Mouse (Mus musculus) layer of hippocampus, adult 6 months (tissue): ENCODE results near the gene Sag. TPM values are rescaled to one million over a fixed set of nuclear protein-coding genes. Genes with fewer than 3 reads are reported as not detected.

ENCODE experiments used
- long read RNA-seq, 2 experiments: library from polyadenylated mRNA; unstranded; transcript quantifications; one replicate each; pipeline ENCODE4 v2.0.0; 2019 to 2020
- polyA plus RNA-seq: library from polyadenylated mRNA; unstranded; fragments of <200 nt; fragmentation: Nextera tagmentation; gene quantifications from 2 replicates; pipeline ENCODE4 v1.2.3, GENCODE M21; 2021

Gene Sag
- polyA plus RNA-seq = 5.1 TPM in 2 replicates
- long read RNA-seq, experiment 1, partial matches to known transcripts = 3 of 5 reads
- long read RNA-seq, experiment 1, other reads (novel, unspliced or antisense) = 2 of 5 reads
- long read RNA-seq, experiment 2, partial matches to known transcripts = 1 of 4 reads
- long read RNA-seq, experiment 2, other reads (novel, unspliced or antisense) = 3 of 4 reads

DNA sequence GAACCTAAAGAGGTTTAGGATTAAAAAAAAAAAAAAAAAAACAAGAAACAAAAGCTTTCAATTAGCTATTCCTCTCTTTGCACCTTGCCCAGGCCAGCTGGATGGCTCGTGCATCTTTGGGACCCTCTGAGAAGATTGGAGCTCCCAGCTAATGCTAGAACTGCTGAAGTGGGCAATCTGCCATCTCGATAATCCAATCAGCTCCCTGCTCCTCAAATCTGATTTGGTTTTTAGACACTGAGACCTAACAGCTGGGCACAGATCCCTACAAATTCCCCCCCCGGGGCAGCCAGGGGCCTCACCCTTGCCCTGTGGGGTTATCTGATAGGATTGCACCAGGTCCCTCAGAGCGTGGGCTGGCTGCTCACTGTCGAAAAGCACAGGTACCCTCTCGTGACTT is at the start of gene Sag:
Sag (plus strand) TSS at position 105 of the 400 bp plus-strand sequence.

DNA sequence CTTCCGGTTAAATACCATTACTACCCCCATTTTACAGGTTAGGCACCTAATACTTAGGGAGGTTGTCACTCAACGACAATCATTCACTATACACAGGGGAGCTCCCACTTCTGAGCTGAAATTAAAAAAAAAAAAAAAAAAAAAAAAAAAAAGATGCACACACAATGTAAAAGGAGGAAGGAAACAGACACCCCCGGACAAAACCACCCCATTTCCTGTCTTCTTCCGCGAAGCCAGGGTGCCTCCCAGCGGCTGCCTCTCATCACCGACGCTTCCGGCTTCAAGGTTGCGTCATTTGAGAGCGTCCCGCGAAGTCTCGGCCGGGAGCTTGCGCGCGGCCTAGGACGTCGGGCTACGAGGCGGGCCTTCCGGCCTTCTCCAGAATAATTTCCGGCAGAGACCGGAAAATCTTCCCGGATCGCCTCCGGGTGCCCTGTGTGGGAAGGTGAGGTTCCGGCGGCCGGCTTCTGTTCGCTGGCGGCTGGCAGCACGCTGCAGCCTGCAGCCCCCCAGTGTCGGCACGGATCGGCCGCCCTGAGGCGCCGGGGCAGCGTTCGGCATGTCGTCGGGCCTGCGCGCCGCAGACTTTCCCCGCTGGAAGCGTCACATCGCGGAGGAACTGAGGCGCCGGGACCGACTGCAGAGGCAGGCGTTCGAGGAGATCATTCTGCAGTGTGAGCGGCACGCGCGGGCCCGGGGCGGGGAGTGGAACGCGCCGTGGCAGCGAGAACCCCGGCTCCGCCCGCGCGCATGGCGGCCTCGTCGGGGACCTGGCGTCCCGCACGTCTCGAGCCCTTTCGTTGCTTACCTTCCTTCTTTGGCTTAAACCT is 47.6 kb upstream of the Sag start, which contains the start of gene Atg16l1:
Atg16l1 (plus strand) TSS at position 230 of the 830 bp plus-strand sequence.

GRCm38 (mm10) chr1:87852892-87853600 is 49.6 kb downstream of the Sag start, which contains the start of gene Dgkd:
Dgkd (plus strand) TSS chr1:87853287.

Other genes starting within 250 kb of the Sag start
- gene Ngef, start 229.8 kb upstream of the Sag start, polyA plus RNA-seq = 80.8 and 88.6 TPM in 2 replicates
- 5.1 and 5.5 TPM in 2 replicates for gene Inpp5d, start 183.4 kb upstream of the Sag start, polyA plus RNA-seq
- 31.4 and 31.5 TPM in 2 replicates for gene Atg16l1, start 47.8 kb upstream of the Sag start, polyA plus RNA-seq
- 21.2 and 22.6 TPM in 2 replicates for gene Dgkd, start 49.6 kb downstream of the Sag start, polyA plus RNA-seq
- gene Usp40, start 204.9 kb downstream of the Sag start, polyA plus RNA-seq = 1.6 and 2.5 TPM in 2 replicates